Mouse (Mus musculus) lung, embryonic 16.5 days (tissue): ENCODE data around the gene Pip5k1b. TPM values are rescaled to one million over a fixed set of nuclear protein-coding genes. Genes with fewer than 3 reads are reported as not detected.

Experiments used
- ATAC-seq: fragments of 200-750 bp; cut with Nextera tagmentation; 2 replicates; pipeline ENCODE4 v1.8.0; 2017; ENCODE audit warnings: low read depth, mild to moderate bottlenecking, moderate library complexity
- H3K27ac ChIP-seq: fragments of 300-500 bp; sonication (generic); 2 replicates; pipeline ENCODE4 v1.5.1; 2014; ENCODE audit warnings: mild to moderate bottlenecking, control low read depth, low read length
- H3K27me3 ChIP-seq: fragments of 300-500 bp; sonication (generic); 2 replicates; pipeline ENCODE4 v1.6.1; 2014; ENCODE audit warnings: low read depth, low read length, mixed read lengths; ENCODE audit not compliant: control insufficient read depth, insufficient read depth
- H3K36me3 ChIP-seq: fragments of 300-500 bp; sonication (generic); 2 replicates; pipeline ENCODE4 v1.6.1; 2014; ENCODE audit warnings: low read length; ENCODE audit not compliant: control insufficient read depth, insufficient read depth
- H3K4me1 ChIP-seq: fragments of 300-500 bp; sonication (generic); replicated peaks from 2 replicates; pipeline ENCODE4 v1.6.1; 2014; ENCODE audit warnings: low read length, mixed read lengths; ENCODE audit not compliant: control insufficient read depth, insufficient read depth
- H3K4me2 ChIP-seq: fragments of 300-500 bp; sonication (generic); 2 replicates; pipeline ENCODE4 v1.6.1; 2014; ENCODE audit warnings: low read depth, low read length, control low read depth
- H3K4me3 ChIP-seq: fragments of 300-500 bp; sonication (generic); 2 replicates; pipeline ENCODE4 v1.5.1; 2014; ENCODE audit warnings: mild to moderate bottlenecking, low read length, control low read depth
- H3K9ac ChIP-seq: fragments of 300-500 bp; sonication (generic); 2 replicates; pipeline ENCODE4 v1.6.1; 2014; ENCODE audit warnings: low read length, control low read depth
- H3K9me3 ChIP-seq: fragments of 300-500 bp; sonication (generic); 2 replicates; pipeline ENCODE4 v1.6.1; 2016; ENCODE audit warnings: low read length; ENCODE audit not compliant: control insufficient read depth
- WGBS: fragments of 180-500 bp; shearing (Covaris S2); extraction: QIAGEN DNeasy Blood & Tissue Kit; methylation state at CpG from one replicate; pipeline ENCODE4 v1.1.7; 2014; 5-methylcytosine and 5-hydroxymethylcytosine counted together
- polyA plus RNA-seq: library from polyadenylated mRNA; unstranded; fragments of >200 nt; fragmentation: Nextera tagmentation; extraction: Ambion mirVana; gene quantifications from 2 replicates; pipeline ENCODE4 v1.2.1, GENCODE M21; 2015

The Pip5k1b gene
- polyA plus RNA-seq, 1 experiment from 2014 or later, result 3.8 TPM

DNA sequence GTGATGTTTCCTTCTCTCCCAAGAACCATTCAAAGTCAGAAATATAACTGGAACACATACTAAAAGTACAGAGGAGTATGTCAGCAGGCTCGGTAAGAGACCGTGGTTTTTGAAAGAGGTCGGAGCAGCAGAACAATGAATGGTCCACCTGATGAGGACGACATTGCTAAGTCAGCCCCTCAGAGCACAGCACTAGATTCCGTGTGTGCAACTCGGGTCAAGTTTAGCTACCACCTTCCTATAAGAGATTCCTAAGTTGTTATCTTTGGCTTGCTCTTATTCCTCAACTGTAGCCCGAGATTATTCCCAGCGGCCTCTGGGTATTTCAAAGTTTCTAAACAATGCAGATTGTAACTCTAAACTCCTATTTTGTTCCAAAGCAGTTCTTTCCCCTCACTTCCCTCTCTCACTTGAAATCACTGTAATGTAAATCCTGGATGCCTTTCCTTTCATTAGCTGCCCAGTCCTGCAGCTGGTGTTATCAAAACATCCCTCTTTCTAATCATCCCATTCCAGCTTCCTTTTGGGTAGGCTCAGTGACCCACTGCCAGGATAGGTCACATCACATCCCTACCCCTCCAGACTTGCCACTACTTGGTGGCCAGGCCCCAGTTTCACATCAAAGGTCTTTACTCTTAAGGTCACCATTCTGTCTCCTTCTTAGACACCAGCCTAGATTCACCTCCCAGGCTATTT lies 192.9 kb downstream of the Pip5k1b start:
- 45% methylated on average over 8 of the region's 8 CpGs for WGBS
- Histone ChIP-seq H3K4me3 (no peak overlapping the region), H3K9ac (no peak overlapping the region), H3K27me3 (no peaks in the 10 kb centered on the region), H3K27ac (0 out of 2 replicates have a peak overlapping the region, but pooled peaks have one; percentile 1), H3K4me1 (no peaks in the 10 kb centered on the region), H3K4me2 (no peak overlapping the region), H3K9me3 (no peaks in the 10 kb centered on the region), H3K36me3 (no peaks in the 10 kb centered on the region)
- 0 out of 2 replicates have a peak, but pooled peaks have one; percentile 23 for ATAC-seq

DNA sequence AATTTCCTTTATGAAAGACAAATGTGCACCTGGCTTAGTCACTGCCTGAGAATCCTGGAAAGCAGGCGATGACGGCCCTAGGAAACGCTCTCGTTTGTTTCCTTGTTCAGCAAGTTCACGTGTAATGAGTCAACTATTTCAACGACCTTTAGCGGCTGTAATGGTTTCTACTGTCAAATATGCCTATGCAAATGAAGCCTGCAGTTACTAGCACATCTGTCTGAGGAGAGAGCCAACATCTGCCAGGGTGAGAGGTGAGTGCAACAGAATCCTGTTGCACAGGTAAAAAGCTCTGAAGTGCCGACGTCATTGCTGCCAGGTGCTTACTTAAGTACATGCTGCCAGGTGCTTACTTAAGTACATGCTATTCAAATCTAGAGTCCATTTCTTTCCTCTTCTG lies 196.4 kb downstream of the Pip5k1b start:
- ATAC-seq, result no peak
- WGBS, result 64% methylated on average over 9 of the region's 9 CpGs

DNA sequence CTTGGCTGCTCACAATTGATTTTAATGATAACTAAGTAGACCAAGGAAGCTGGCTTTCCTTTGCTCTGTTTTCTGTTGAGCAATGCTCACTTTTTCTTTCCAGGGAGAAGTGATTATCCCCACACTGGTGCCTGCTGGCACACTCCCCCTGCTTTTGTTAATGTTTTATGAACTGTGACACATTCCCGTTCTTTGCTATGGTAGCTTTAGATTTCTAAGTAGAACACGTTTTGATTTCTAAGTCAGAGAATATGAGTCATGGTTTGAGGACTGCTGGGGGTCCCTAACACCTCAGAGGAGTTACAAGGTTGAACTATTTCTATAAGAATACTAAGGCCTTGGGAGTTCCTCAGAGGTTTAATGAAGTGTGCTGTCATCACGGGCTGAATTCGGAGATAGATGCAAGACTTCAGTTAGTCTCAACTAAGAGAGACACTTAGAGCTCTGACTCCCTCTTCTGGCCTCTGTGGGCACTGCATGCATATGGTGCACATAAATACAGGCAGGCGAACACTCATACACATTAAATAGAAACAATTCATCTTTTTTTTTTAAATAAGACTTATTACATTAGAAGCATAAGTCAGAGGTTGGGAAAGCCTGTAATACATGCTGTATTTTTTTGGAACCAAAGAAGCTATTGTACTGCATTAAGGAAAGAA lies 203.2 kb downstream of the Pip5k1b start:
- Histone ChIP-seq H3K27me3 (no peaks in the 10 kb centered on the region), H3K4me3 (no peak overlapping the region), H3K36me3 (no peaks in the 10 kb centered on the region), H3K4me2 (no peak overlapping the region), H3K4me1 (no peaks in the 10 kb centered on the region), H3K9me3 (peaks cover 4% of the 10 kb centered on the region; the same call in 1 of the 2 replicates), H3K27ac (no peak overlapping the region), H3K9ac (no peak overlapping the region)
- ATAC-seq, result no peak
- WGBS, result 79% methylated on average over 5 of the region's 5 CpGs

More for the DNA sequence above, 196.4 kb downstream of the Pip5k1b start:
- H3K9me3 ChIP-seq, result no peaks in the 10 kb centered on the region
- no peak overlapping the region for H3K4me3 ChIP-seq
- no peaks in the 10 kb centered on the region for H3K36me3 ChIP-seq
- no peaks in the 10 kb centered on the region for H3K27me3 ChIP-seq
- no peaks in the 10 kb centered on the region for H3K4me1 ChIP-seq
- no peak overlapping the region for H3K27ac ChIP-seq
- H3K4me2 ChIP-seq, result no peak overlapping the region
- H3K9ac ChIP-seq, result no peak overlapping the region

DNA sequence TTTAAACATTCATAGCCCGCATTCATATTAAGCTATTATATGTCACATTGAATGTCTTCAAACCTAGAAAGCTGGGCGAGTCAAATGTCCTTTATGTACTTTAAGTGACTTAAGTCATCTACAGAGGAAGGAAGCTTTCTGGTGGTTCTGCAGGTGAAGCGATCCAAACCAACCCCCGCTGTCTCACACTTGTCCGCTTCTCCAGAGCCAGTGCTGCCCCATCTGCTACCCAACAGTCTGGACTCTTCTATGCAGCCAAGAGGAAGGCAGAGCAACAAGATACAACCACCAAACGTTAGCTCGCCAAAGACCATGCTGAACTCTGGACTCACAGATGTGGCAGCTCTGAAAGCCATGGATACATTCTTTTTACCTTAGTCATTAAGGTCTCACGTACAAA lies 211.2 kb downstream of the Pip5k1b start:
- H3K4me3 ChIP-seq, result no peak overlapping the region
- H3K4me2 ChIP-seq, result no peak overlapping the region
- H3K4me1 ChIP-seq, result peaks cover 3% of the 10 kb centered on the region; the same call in 1 of the 2 replicates
- no peaks in the 10 kb centered on the region for H3K27me3 ChIP-seq
- H3K36me3 ChIP-seq, result no peaks in the 10 kb centered on the region
- H3K27ac ChIP-seq, result no peak overlapping the region
- 85% methylated on average over 8 of the region's 8 CpGs for WGBS
- H3K9ac ChIP-seq, result no peak overlapping the region
- no peaks in the 10 kb centered on the region for H3K9me3 ChIP-seq
- ATAC-seq, result no peak

DNA sequence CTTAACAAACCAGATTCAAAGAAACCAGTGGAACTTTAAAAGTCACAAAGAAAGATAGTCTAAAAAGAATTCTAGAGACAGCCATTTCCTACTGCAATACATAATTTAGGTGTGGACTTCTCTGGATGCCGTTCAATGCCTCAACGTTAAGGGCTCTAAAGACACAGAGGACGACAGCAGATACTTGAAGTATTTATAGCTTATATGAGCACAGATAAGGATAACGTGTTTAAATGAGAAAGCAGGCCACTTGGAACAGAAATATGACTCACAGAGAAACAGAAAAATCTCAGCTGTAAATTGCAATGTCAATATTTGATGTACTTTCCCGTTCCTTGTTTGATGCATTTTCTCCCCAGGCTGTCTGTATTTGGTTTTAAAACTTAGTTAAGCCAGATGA lies 212.9 kb downstream of the Pip5k1b start:
- no peaks in the 10 kb centered on the region for H3K27me3 ChIP-seq
- peaks cover 3% of the 10 kb centered on the region; the same call in 1 of the 2 replicates for H3K4me1 ChIP-seq
- no peak overlapping the region for H3K9ac ChIP-seq
- WGBS, result 22% methylated on average over 5 of the region's 5 CpGs
- no peak overlapping the region for H3K4me3 ChIP-seq
- H3K9me3 ChIP-seq, result no peaks in the 10 kb centered on the region
- no peaks in the 10 kb centered on the region for H3K36me3 ChIP-seq
- H3K27ac ChIP-seq, result peak overlapping the region; percentile 51; the same call in 1 of the 2 replicates
- no peak overlapping the region for H3K4me2 ChIP-seq
- ATAC-seq, result peak; percentile 41; the same call in 1 of the 2 replicates

DNA sequence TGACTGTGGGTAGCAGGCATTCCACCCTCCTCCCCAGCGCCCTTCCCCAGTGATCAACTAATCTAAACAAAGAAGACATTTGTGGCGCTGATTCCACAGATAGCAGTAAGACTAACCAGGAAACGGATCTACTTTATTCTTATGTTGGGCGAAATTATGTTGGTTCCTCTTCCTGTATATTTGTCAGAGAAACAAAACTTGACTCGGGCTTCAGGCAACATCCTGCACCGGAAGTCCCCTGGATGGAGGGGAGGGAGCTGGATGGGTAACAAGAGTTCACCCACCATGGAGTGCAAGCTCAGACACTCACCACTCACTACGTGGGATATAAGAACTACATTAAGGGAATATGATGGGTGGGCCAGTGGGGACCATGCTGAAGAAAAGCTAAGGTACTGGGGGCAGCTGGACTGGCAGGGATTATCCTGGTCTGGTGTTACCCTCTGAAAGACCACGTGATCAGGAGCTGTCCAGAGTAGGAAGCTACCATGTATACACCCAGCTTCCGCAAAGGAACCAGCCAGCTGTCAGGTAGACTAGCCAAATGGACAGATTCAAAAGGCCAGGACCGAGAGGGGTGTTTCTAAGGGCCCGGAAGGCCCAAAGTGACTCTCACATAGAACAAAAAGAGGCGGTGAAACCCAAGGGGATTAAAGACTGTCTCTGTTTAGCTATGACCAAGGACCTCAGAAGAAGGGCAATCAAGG lies 219.1 kb downstream of the Pip5k1b start:
- peak; percentile 62 for ATAC-seq
- Histone ChIP-seq H3K36me3 (no peaks in the 10 kb centered on the region), H3K27me3 (no peaks in the 10 kb centered on the region), H3K27ac (no peak overlapping the region), H3K4me1 (no peaks in the 10 kb centered on the region), H3K4me3 (no peak overlapping the region), H3K9me3 (no peaks in the 10 kb centered on the region), H3K4me2 (no peak overlapping the region), H3K9ac (no peak overlapping the region)
- 44% methylated on average over 12 of the region's 12 CpGs for WGBS

DNA sequence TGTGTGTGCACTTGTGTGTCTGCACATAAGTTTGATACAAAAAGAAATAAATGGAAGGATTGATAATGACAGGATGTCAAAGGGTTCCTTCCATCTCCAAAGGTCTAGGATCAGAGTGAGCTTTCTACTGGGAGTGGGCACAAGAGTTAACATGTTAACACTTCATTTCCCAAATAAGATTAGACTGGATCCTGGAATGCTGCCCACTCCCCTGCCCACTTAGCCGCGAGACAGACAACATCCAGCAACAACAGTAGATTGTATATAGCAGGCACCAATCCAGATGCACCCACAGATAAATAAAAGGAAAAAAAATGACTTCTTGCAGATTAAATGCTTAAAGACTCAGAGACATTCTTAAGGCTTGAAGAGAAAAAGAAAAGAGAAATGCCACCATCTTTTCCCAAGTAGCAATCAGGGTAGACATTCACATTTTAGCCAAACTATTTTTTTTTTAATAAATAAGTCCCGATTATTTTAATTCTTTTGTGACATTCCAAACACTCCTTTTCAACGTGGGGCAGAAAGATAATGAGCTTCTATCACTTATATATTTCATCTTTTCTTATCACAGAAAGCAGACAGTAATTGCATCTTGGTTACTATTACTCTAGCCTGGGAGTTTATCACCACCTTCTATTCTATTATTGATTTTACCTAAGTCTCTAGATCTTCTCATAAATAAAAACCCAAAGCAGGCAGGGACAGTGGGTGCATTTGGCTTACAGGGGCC lies 219.9 kb downstream of the Pip5k1b start:
- Histone ChIP-seq H3K9ac (no peak overlapping the region), H3K36me3 (no peaks in the 10 kb centered on the region), H3K4me3 (no peak overlapping the region), H3K27ac (no peak overlapping the region), H3K4me2 (no peak overlapping the region), H3K9me3 (no peaks in the 10 kb centered on the region), H3K27me3 (no peaks in the 10 kb centered on the region), H3K4me1 (no peaks in the 10 kb centered on the region)
- WGBS, result 36% methylated on average over 4 of the region's 4 CpGs
- no peak for ATAC-seq

DNA sequence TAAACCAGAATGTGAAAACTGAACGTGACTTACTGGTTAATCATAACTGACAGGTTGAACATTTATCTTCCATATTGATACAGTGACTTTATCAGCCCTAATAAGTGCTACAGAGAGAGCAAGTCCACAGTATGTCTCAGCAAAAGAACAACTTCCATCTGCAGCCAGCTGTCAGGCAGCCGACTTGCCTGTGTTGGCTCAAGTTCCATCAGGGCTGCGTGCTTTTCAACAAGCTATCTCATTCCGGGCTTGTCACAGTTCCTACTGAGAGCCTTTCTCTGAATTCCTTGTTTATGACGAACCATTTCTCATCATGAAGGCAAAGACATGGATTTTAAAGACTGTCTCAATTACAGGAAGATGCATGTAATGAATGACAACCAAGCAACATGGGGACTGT lies 222.7 kb downstream of the Pip5k1b start:
- no peaks in the 10 kb centered on the region for H3K27me3 ChIP-seq
- 0 out of 2 replicates have a peak, but pooled peaks have one; percentile 41 for ATAC-seq
- H3K27ac ChIP-seq, result no peak overlapping the region

More for the DNA sequence above, 222.7 kb downstream of the Pip5k1b start:
- H3K4me2 ChIP-seq, result no peak overlapping the region
- H3K4me3 ChIP-seq, result no peak overlapping the region
- no peaks in the 10 kb centered on the region for H3K36me3 ChIP-seq
- no peaks in the 10 kb centered on the region for H3K4me1 ChIP-seq
- H3K9ac ChIP-seq, result no peak overlapping the region
- H3K9me3 ChIP-seq, result no peaks in the 10 kb centered on the region
- 42% methylated on average over 5 of the region's 5 CpGs for WGBS
